Mouse (Mus musculus) ES-Bruce4 (cell line): ENCODE results near the gene St14. TPM values are rescaled to one million over a fixed set of nuclear protein-coding genes. Genes with fewer than 3 reads are reported as not detected.
"Not testable (repeated sequence)": the region's sequence is repeated elsewhere in the genome, so short reads cannot be mapped to it uniquely, and the experiment has no call there.

Experiments
- H3K27ac ChIP-seq: 2 replicates; pipeline ENCODE4 v1.5.1; 2012; ENCODE audit warnings: low read length, inconsistent platforms; ENCODE audit not compliant: insufficient read depth
- H3K27me3 ChIP-seq: 2 replicates; pipeline ENCODE4 v1.6.1; 2012; ENCODE audit warnings: mild to moderate bottlenecking, low read length, inconsistent platforms; ENCODE audit not compliant: control insufficient read depth, poor library complexity, insufficient read depth, severe bottlenecking
- H3K36me3 ChIP-seq: 2 replicates; pipeline ENCODE4 v1.6.1; 2012; ENCODE audit warnings: inconsistent platforms, mild to moderate bottlenecking, low read length, moderate library complexity; ENCODE audit not compliant: control insufficient read depth, poor library complexity, insufficient read depth, severe bottlenecking
- H3K4me1 ChIP-seq: one replicate; pipeline ENCODE4 v1.8.1; 2011; ENCODE audit warnings: low read length; ENCODE audit not compliant: control insufficient read depth, insufficient read depth
- H3K4me3 ChIP-seq: 2 replicates; pipeline ENCODE4 v1.5.1; 2011; ENCODE audit warnings: low read depth, mild to moderate bottlenecking, low read length
- H3K9ac ChIP-seq: 2 replicates; pipeline ENCODE4 v1.6.1; 2012; ENCODE audit warnings: low read depth, mild to moderate bottlenecking, inconsistent platforms; ENCODE audit not compliant: poor library complexity, severe bottlenecking
- H3K9me3 ChIP-seq: replicated peaks from 2 replicates; pipeline ENCODE4 v1.6.1; 2012; ENCODE audit warnings: mild to moderate bottlenecking, low read length, inconsistent platforms; ENCODE audit not compliant: control insufficient read depth, poor library complexity, insufficient read depth, severe bottlenecking
- CTCF ChIP-seq: IDR thresholded peaks from one replicate; pipeline ENCODE4 v1.8.1; 2011; ENCODE audit warnings: low read depth, low read length
- EP300 ChIP-seq: IDR thresholded peaks from 2 replicates; pipeline ENCODE4 v1.6.1; 2011; ENCODE audit warnings: low read depth, low read length; ENCODE audit not compliant: insufficient read depth
- POLR2A ChIP-seq: IDR thresholded peaks from one replicate; pipeline ENCODE4 v1.8.1; 2011; ENCODE audit warnings: low read length; ENCODE audit not compliant: insufficient read depth
- polyA plus RNA-seq: library from polyadenylated mRNA; stranded (reverse); fragments of >200 nt; gene quantifications from 2 replicates; pipeline ENCODE4 v1.2.4, GENCODE M21; 2011; ENCODE audit warnings: low read depth; ENCODE audit not compliant: missing spikeins, insufficient read depth, insufficient read length

St14 gene
- polyA plus RNA-seq, 1 experiment = 118 TPM

GRCm38 (mm10) chr9:31168356-31169093 is 36.9 kb upstream of the St14 start:
- TF ChIP-seq CTCF = no peak
- TF ChIP-seq POLR2A = no peak
- TF ChIP-seq EP300 = no peak
- Histone ChIP-seq H3K4me3 (no peak overlapping the region), H3K36me3 (peaks cover 23% of the 10 kb centered on the region)

GRCm38 (mm10) chr9:31167305-31167704 is 35.7 kb upstream of the St14 start:
- Histone ChIP-seq H3K9ac (no peak overlapping the region), H3K36me3 (peaks cover 30% of the 10 kb centered on the region), H3K27me3 (no peaks in the 10 kb centered on the region), H3K4me1 (no peaks in the 10 kb centered on the region), H3K9me3 (no peaks in the 10 kb centered on the region), H3K4me3 (no peak overlapping the region), H3K27ac (no peak overlapping the region)
- TF ChIP-seq EP300 (no peak), CTCF (no peak)

More at GRCm38 (mm10) chr9:31168356-31169093, 36.9 kb upstream of the St14 start:
- no peaks in the 10 kb centered on the region for H3K9me3 ChIP-seq
- H3K27ac ChIP-seq = no peak overlapping the region
- no peak overlapping the region for H3K9ac ChIP-seq
- no peaks in the 10 kb centered on the region for H3K27me3 ChIP-seq
- H3K4me1 ChIP-seq = no peaks in the 10 kb centered on the region

GRCm38 (mm10) chr9:31165505-31165904 is 33.9 kb upstream of the St14 start:
- not testable (repeated sequence) for H3K27me3 ChIP-seq

GRCm38 (mm10) chr9:31163327-31163726 is 31.7 kb upstream of the St14 start:
- Histone ChIP-seq H3K4me3 (no peak overlapping the region), H3K27ac (no peak overlapping the region), H3K36me3 (peaks cover 54% of the 10 kb centered on the region), H3K9me3 (no peaks in the 10 kb centered on the region), H3K4me1 (no peaks in the 10 kb centered on the region), H3K9ac (no peak overlapping the region), H3K27me3 (no peaks in the 10 kb centered on the region)
- TF ChIP-seq EP300 (no peak), POLR2A (no peak), CTCF (no peak)

More at GRCm38 (mm10) chr9:31165505-31165904, 33.9 kb upstream of the St14 start:
- peaks cover 47% of the 10 kb centered on the region for H3K36me3 ChIP-seq
- not testable (repeated sequence) for H3K9ac ChIP-seq, H3K4me3 ChIP-seq, H3K9me3 ChIP-seq, H3K4me1 ChIP-seq, H3K27ac ChIP-seq

- no peak overlapping the region for H3K9ac ChIP-seq
- H3K9me3 ChIP-seq = no peaks in the 10 kb centered on the region
- H3K4me3 ChIP-seq = no peak overlapping the region
- no peaks in the 10 kb centered on the region for H3K4me1 ChIP-seq
- TF ChIP-seq POLR2A (no peak), EP300 (no peak), CTCF (no peak)
- H3K36me3 ChIP-seq = peaks cover 58% of the 10 kb centered on the region
- H3K27ac ChIP-seq = no peak overlapping the region
- no peaks in the 10 kb centered on the region for H3K27me3 ChIP-seq
Measured at GRCm38 (mm10) chr9:31162911-31163310, 31.3 kb upstream of the St14 start.

GRCm38 (mm10) chr9:31159910-31160309 is 28.3 kb upstream of the St14 start:
- Histone ChIP-seq H3K27ac (no peak overlapping the region), H3K9me3 (no peaks in the 10 kb centered on the region), H3K4me3 (no peak overlapping the region), H3K9ac (no peak overlapping the region), H3K4me1 (no peaks in the 10 kb centered on the region), H3K27me3 (no peaks in the 10 kb centered on the region), H3K36me3 (peaks cover 77% of the 10 kb centered on the region)
- TF ChIP-seq POLR2A (no peak), EP300 (no peak), CTCF (peak; percentile 38)
